Mouse (Mus musculus): Measurements from ENCODE around the gene Gtf2e1. TPM values are rescaled to one million over a fixed set of nuclear protein-coding genes. Genes with fewer than 3 reads are reported as not detected.

Gtf2e1 gene
- polyA plus RNA-seq, 1 experiment, result 1.7 TPM

GRCm38 (mm10) chr16:37461601-37462000, 78.0 kb downstream of the Gtf2e1 start:
- no peaks in the 10 kb centered on the region for H3K4me1 ChIP-seq
- no peak overlapping the region for H3K4me3 ChIP-seq (replicated peaks)
- no peaks in the 10 kb centered on the region for H3K36me3 ChIP-seq (replicated peaks; ENCODE audit: low read length)
- H3K27me3 ChIP-seq (replicated peaks), result no peaks in the 10 kb centered on the region
- TF ChIP-seq FLI1 (IDR thresholded peaks at IDR 0.05; ENCODE audit: low read length) (no peak), GATA1 (IDR thresholded peaks at IDR 0.05; ENCODE audit: borderline replicate concordance, low read length) (no peak)
- no peaks in the 10 kb centered on the region for H3K9me3 ChIP-seq

Other genes starting within 250 kb of the Gtf2e1 start
- not detected in 2 replicates for gene Stxbp5l, start 154.8 kb downstream of the Gtf2e1 start, polyA plus RNA-seq (2012; ENCODE audit: insufficient read depth, low replicate concordance)
- gene Rabl3, start 96 bp upstream of the Gtf2e1 start, polyA plus RNA-seq (2012; ENCODE audit: insufficient read depth, low replicate concordance), result 0.36 TPM in 1 of 2 replicates, not detected in the other
- gene Hgd, start 40.4 kb upstream of the Gtf2e1 start, polyA plus RNA-seq (2012; ENCODE audit: insufficient read depth, low replicate concordance), result not detected in 2 replicates
- 34.3 and 102 TPM in 2 replicates for gene Ndufb4, start 114.7 kb upstream of the Gtf2e1 start, polyA plus RNA-seq (2012; ENCODE audit: insufficient read depth, low replicate concordance)
- not detected in 2 replicates for gene Fstl1, start 237.1 kb upstream of the Gtf2e1 start, polyA plus RNA-seq (2012; ENCODE audit: insufficient read depth, low replicate concordance)